Mouse (Mus musculus): ENCODE measurements at regions not wholly inside any gene's neighbourhood (a gene's known extent, or its start where the extent isn't known, plus 50 kb on each side); places are given as distances from the start of the nearest gene placed in this dataset.

GRCm38 (mm10) chr3:23374341-23374740, 1297.9 kb downstream of the Tbl1xr1 start:
- H3K27ac ChIP-seq (ENCODE audit: low read length), result no peak overlapping the region
- no peaks in the 10 kb centered on the region for H3K27me3 ChIP-seq (replicated peaks; ENCODE audit: insufficient read depth, low read length)
- DNase-seq (ENCODE audit: low spot score) (no peak), ATAC-seq (no peak)
- H3K9ac ChIP-seq (replicated peaks; ENCODE audit: low read depth), result no peak overlapping the region
- no peaks in the 10 kb centered on the region for H3K9me3 ChIP-seq (ENCODE audit: low read length)
- 81% methylated on average over 5 of the region's 5 CpGs for WGBS
- no peaks in the 10 kb centered on the region for H3K4me1 ChIP-seq (ENCODE audit: insufficient read depth, low read depth, low read length)
- no peaks in the 10 kb centered on the region for H3K36me3 ChIP-seq (ENCODE audit: insufficient read depth, low read length)
- H3K4me2 ChIP-seq (replicated peaks; ENCODE audit: low read depth, low read length), result no peak overlapping the region
- TF ChIP-seq EP300 (IDR thresholded peaks at IDR 0.05) (no peak), CTCF (IDR thresholded peaks at IDR 0.05) (no peak)
- H3K4me3 ChIP-seq (ENCODE audit: low read depth, low read length), result no peak overlapping the region

- Histone ChIP-seq H3K9ac (replicated peaks; ENCODE audit: low read depth) (no peak overlapping the region), H3K36me3 (ENCODE audit: insufficient read depth, low read length) (no peaks in the 10 kb centered on the region), H3K27ac (ENCODE audit: low read length) (no peak overlapping the region), H3K27me3 (replicated peaks; ENCODE audit: insufficient read depth, low read length) (no peaks in the 10 kb centered on the region), H3K9me3 (ENCODE audit: low read length) (no peaks in the 10 kb centered on the region), H3K4me1 (ENCODE audit: insufficient read depth, low read depth, low read length) (no peaks in the 10 kb centered on the region), H3K4me3 (ENCODE audit: low read depth, low read length) (no peak overlapping the region), H3K4me2 (replicated peaks; ENCODE audit: low read depth, low read length) (no peak overlapping the region)
- ATAC-seq (no peak), DNase-seq (ENCODE audit: low spot score) (no peak)
- WGBS, result 63% methylated on average over 1 of the region's 1 CpGs
- TF ChIP-seq EP300 (IDR thresholded peaks at IDR 0.05) (no peak), CTCF (IDR thresholded peaks at IDR 0.05) (no peak)
Observed at GRCm38 (mm10) chr3:23404877-23405276, 1328.4 kb downstream of the Tbl1xr1 start.

- H3K9ac ChIP-seq (replicated peaks; ENCODE audit: low read depth), result no peak overlapping the region
- TF ChIP-seq EP300 (IDR thresholded peaks at IDR 0.05) (no peak), CTCF (IDR thresholded peaks at IDR 0.05) (no peak)
- no peak overlapping the region for H3K4me2 ChIP-seq (replicated peaks; ENCODE audit: low read depth, low read length)
- H3K9me3 ChIP-seq (ENCODE audit: low read length), result no peaks in the 10 kb centered on the region
- no peaks in the 10 kb centered on the region for H3K4me1 ChIP-seq (ENCODE audit: insufficient read depth, low read depth, low read length)
- no peak for ATAC-seq
- no peaks in the 10 kb centered on the region for H3K27me3 ChIP-seq (replicated peaks; ENCODE audit: insufficient read depth, low read length)
- H3K36me3 ChIP-seq (ENCODE audit: insufficient read depth, low read length), result no peaks in the 10 kb centered on the region
- DNase-seq (ENCODE audit: low spot score), result no peak
- no peak overlapping the region for H3K27ac ChIP-seq (ENCODE audit: low read length)
- H3K4me3 ChIP-seq (ENCODE audit: low read depth, low read length), result no peak overlapping the region
Observed at GRCm38 (mm10) chr3:23409431-23409830, 1333.0 kb downstream of the Tbl1xr1 start.

GRCm38 (mm10) chr3:23426956-23427355, 1350.5 kb downstream of the Tbl1xr1 start:
- TF ChIP-seq EP300 (IDR thresholded peaks at IDR 0.05) (no peak), CTCF (IDR thresholded peaks at IDR 0.05) (no peak)
- H3K27me3 ChIP-seq (replicated peaks; ENCODE audit: insufficient read depth, low read length), result no peaks in the 10 kb centered on the region
- H3K4me1 ChIP-seq (ENCODE audit: insufficient read depth, low read depth, low read length), result no peaks in the 10 kb centered on the region
- ATAC-seq (no peak), DNase-seq (ENCODE audit: low spot score) (no peak)
- no peaks in the 10 kb centered on the region for H3K36me3 ChIP-seq (ENCODE audit: insufficient read depth, low read length)
- no peak overlapping the region for H3K27ac ChIP-seq (ENCODE audit: low read length)
- H3K4me2 ChIP-seq (replicated peaks; ENCODE audit: low read depth, low read length), result no peak overlapping the region
- H3K9me3 ChIP-seq (ENCODE audit: low read length), result no peaks in the 10 kb centered on the region
- 71% methylated on average over 3 of the region's 3 CpGs for WGBS
- H3K4me3 ChIP-seq (ENCODE audit: low read depth, low read length), result no peak overlapping the region
- no peak overlapping the region for H3K9ac ChIP-seq (replicated peaks; ENCODE audit: low read depth)

- ATAC-seq (no peak), DNase-seq (ENCODE audit: low spot score) (no peak)
- TF ChIP-seq EP300 (IDR thresholded peaks at IDR 0.05) (no peak), CTCF (IDR thresholded peaks at IDR 0.05) (no peak)
- H3K36me3 ChIP-seq (ENCODE audit: insufficient read depth, low read length), result no peaks in the 10 kb centered on the region
- no peak overlapping the region for H3K4me2 ChIP-seq (replicated peaks; ENCODE audit: low read depth, low read length)
- H3K4me3 ChIP-seq (ENCODE audit: low read depth, low read length), result no peak overlapping the region
- H3K9ac ChIP-seq (replicated peaks; ENCODE audit: low read depth), result no peak overlapping the region
- H3K27me3 ChIP-seq (replicated peaks; ENCODE audit: insufficient read depth, low read length), result no peaks in the 10 kb centered on the region
- no peak overlapping the region for H3K27ac ChIP-seq (ENCODE audit: low read length)
- H3K9me3 ChIP-seq (ENCODE audit: low read length), result no peaks in the 10 kb centered on the region
- H3K4me1 ChIP-seq (ENCODE audit: insufficient read depth, low read depth, low read length), result no peaks in the 10 kb centered on the region
Observed at GRCm38 (mm10) chr3:23435016-23435415, 1358.6 kb downstream of the Tbl1xr1 start.

- H3K9ac ChIP-seq (replicated peaks; ENCODE audit: low read depth), result no peak overlapping the region
- H3K27me3 ChIP-seq (replicated peaks; ENCODE audit: insufficient read depth, low read length), result no peaks in the 10 kb centered on the region
- H3K9me3 ChIP-seq (ENCODE audit: low read length), result no peaks in the 10 kb centered on the region
- WGBS, result 94% methylated on average over 1 of the region's 1 CpGs
- H3K27ac ChIP-seq (ENCODE audit: low read length), result no peak overlapping the region
- no peak for TF ChIP-seq CTCF (IDR thresholded peaks at IDR 0.05)
- TF ChIP-seq EP300 (IDR thresholded peaks at IDR 0.05), result no peak
- H3K4me1 ChIP-seq (ENCODE audit: insufficient read depth, low read depth, low read length), result no peaks in the 10 kb centered on the region
- DNase-seq (ENCODE audit: low spot score) (no peak), ATAC-seq (no peak)
- no peaks in the 10 kb centered on the region for H3K36me3 ChIP-seq (ENCODE audit: insufficient read depth, low read length)
- H3K4me2 ChIP-seq (replicated peaks; ENCODE audit: low read depth, low read length), result no peak overlapping the region
- no peak overlapping the region for H3K4me3 ChIP-seq (ENCODE audit: low read depth, low read length)
Observed at GRCm38 (mm10) chr3:23457720-23458119, 1381.3 kb downstream of the Tbl1xr1 start.

- Histone ChIP-seq H3K4me1 (ENCODE audit: insufficient read depth, low read depth, low read length) (no peaks in the 10 kb centered on the region), H3K36me3 (ENCODE audit: insufficient read depth, low read length) (no peaks in the 10 kb centered on the region), H3K9ac (replicated peaks; ENCODE audit: low read depth) (no peak overlapping the region), H3K4me2 (replicated peaks; ENCODE audit: low read depth, low read length) (no peak overlapping the region), H3K9me3 (ENCODE audit: low read length) (no peaks in the 10 kb centered on the region), H3K4me3 (ENCODE audit: low read depth, low read length) (no peak overlapping the region), H3K27me3 (replicated peaks; ENCODE audit: insufficient read depth, low read length) (no peaks in the 10 kb centered on the region), H3K27ac (ENCODE audit: low read length) (no peak overlapping the region)
- ATAC-seq, result no peak
- WGBS, result 50% methylated on average over 1 of the region's 1 CpGs
- DNase-seq (ENCODE audit: low spot score), result no peak
- TF ChIP-seq EP300 (IDR thresholded peaks at IDR 0.05) (no peak), CTCF (IDR thresholded peaks at IDR 0.05) (peak; percentile 15; the same call in 1 of the 2 replicates)
Observed at GRCm38 (mm10) chr3:23499889-23500288, 1423.4 kb downstream of the Tbl1xr1 start.

Data from lung, postnatal 0 days (tissue).